Mouse (Mus musculus) CH12.LX (cell line): ENCODE data around the gene Lrrc1. TPM values are rescaled to one million over a fixed set of nuclear protein-coding genes. Genes with fewer than 3 reads are reported as not detected.

ENCODE experiments used
- DNase-seq: peaks from one replicate; pipeline ENCODE4 v3.0.0-alpha.2; 2013; ENCODE audit errors: extremely low read depth
- H3K27ac ChIP-seq: 2 replicates; pipeline ENCODE4 v1.5.1; 2012; ENCODE audit warnings: low read depth, mild to moderate bottlenecking, control low read depth, moderate library complexity; ENCODE audit not compliant: insufficient read depth
- H3K27me3 ChIP-seq: replicated peaks from 2 replicates; pipeline ENCODE3; 2012; ENCODE audit warnings: inconsistent platforms
- H3K36me3 ChIP-seq, 2 experiments: replicated peaks in 1 of 2; 2 replicates each; pipeline versions ENCODE3 to v1.6.1; 2012; ENCODE audit warnings: inconsistent platforms in 1 of 2, low read length in 1 of 2, mild to moderate bottlenecking in 1 of 2, mixed read lengths in 1 of 2, moderate library complexity in 1 of 2; ENCODE audit not compliant: control insufficient read depth in 1 of 2, insufficient read depth in 1 of 2
- H3K4me1 ChIP-seq, 2 experiments: 2 replicates each; pipeline ENCODE4 v1.6.1; 2012; ENCODE audit warnings: inconsistent platforms in 1 of 2, moderate library complexity in 1 of 2; ENCODE audit not compliant: insufficient read depth in 2 of 2, control insufficient read depth in 1 of 2
- H3K4me2 ChIP-seq: 2 replicates; pipeline ENCODE4 v1.6.1; 2012; ENCODE audit warnings: low read depth, mild to moderate bottlenecking, control low read depth; ENCODE audit not compliant: poor library complexity, insufficient read depth, severe bottlenecking
- H3K4me3 ChIP-seq, 3 experiments: fragments of 150-350 bp in 1 of 3; sonication (generic) in 1 of 3; replicated peaks in 1 of 3; 2 replicates each; pipeline versions ENCODE3 to v1.5.1; 2011 to 2012; ENCODE audit warnings: low read depth in 2 of 3, low read length in 2 of 3, mild to moderate bottlenecking in 2 of 3, moderate library complexity in 2 of 3, control low read depth in 1 of 3, improper control_type of control experiment in 1 of 3, inconsistent platforms in 1 of 3, mixed read lengths in 1 of 3; ENCODE audit not compliant: poor library complexity in 1 of 3
- H3K79me2 ChIP-seq: replicated peaks from 2 replicates; pipeline ENCODE4 v1.6.1; 2012; ENCODE audit warnings: mild to moderate bottlenecking, moderate library complexity; ENCODE audit not compliant: control insufficient read depth, poor library complexity, insufficient read depth, severe bottlenecking; ENCODE audit errors: extremely low read depth
- H3K9ac ChIP-seq: 2 replicates; pipeline ENCODE4 v1.6.1; 2012; ENCODE audit warnings: low read depth, mild to moderate bottlenecking, control low read depth, moderate library complexity; ENCODE audit not compliant: insufficient read depth
- H3K9me3 ChIP-seq: replicated peaks from 2 replicates; pipeline ENCODE3; 2012; ENCODE audit warnings: low read length, inconsistent platforms, mixed read lengths
- BHLHE40 ChIP-seq: IDR thresholded peaks from 2 replicates; pipeline ENCODE4 v1.6.1; 2011; ENCODE audit warnings: mild to moderate bottlenecking, low read depth, low read length, improper control_type of control experiment
- CTCF ChIP-seq, 2 experiments: IDR thresholded peaks in 1 of 2; conservative IDR thresholded peaks in 1 of 2; 2 replicates each; pipeline ENCODE4 v1.5.1; 2011 to 2012; ENCODE audit warnings: low read depth in 2 of 2, low read length in 2 of 2, improper control_type of control experiment in 1 of 2, inconsistent platforms in 1 of 2, mild to moderate bottlenecking in 1 of 2, moderate library complexity in 1 of 2
- ELF1 ChIP-seq: IDR thresholded peaks from 2 replicates; pipeline ENCODE4 v1.6.1; 2014; ENCODE audit warnings: low read depth, mild to moderate bottlenecking, inconsistent platforms, low read length, improper control_type of control experiment
- MYC ChIP-seq: IDR thresholded peaks from 2 replicates; pipeline ENCODE4 v1.6.1; 2011; ENCODE audit warnings: low read depth, mild to moderate bottlenecking, improper control_type of control experiment, low read length
- NELFE ChIP-seq: IDR thresholded peaks from 2 replicates; pipeline ENCODE4 v1.6.1; 2011; ENCODE audit warnings: low read depth, low read length, improper control_type of control experiment
- POLR2A ChIP-seq: IDR thresholded peaks from 2 replicates; pipeline ENCODE4 v1.6.1; 2011; ENCODE audit warnings: low read depth, mild to moderate bottlenecking, improper control_type of control experiment, low read length
- POLR2AphosphoS2 ChIP-seq: IDR thresholded peaks from 2 replicates; pipeline ENCODE4 v1.6.1; 2011; ENCODE audit warnings: low read depth, low read length, improper control_type of control experiment
- SMC3 ChIP-seq: IDR thresholded peaks from 2 replicates; pipeline ENCODE4 v1.6.1; 2011; ENCODE audit warnings: low read depth, low read length, improper control_type of control experiment
- dilution Hi-C: fragments of 300-500 bp; cut with MboI; formaldehyde crosslinking; loops from 2 replicates; pipeline ENCODE4 v1.14.3; 2020; ENCODE audit warnings: low sequenced_read_pairs; ENCODE audit not compliant: extremely low pct_unique_long_range_greater_than_20kb, extremely low pct_ligation_motif_present
- in situ Hi-C: fragments of 300-500 bp; cut with MboI; formaldehyde crosslinking; loops from 3 replicates; pipeline ENCODE4 v1.14.3; 2019; ENCODE audit warnings: low sequenced_read_pairs, low pct_ligation_motif_present, low pct_unique_long_range_greater_than_20kb, mixed read lengths
- polyA plus RNA-seq: library from polyadenylated mRNA; unstranded; fragments of >175 nt; gene quantifications from 2 replicates; pipeline ENCODE4 v1.2.1, GENCODE M21; 2012; ENCODE audit warnings: low read depth; ENCODE audit not compliant: insufficient read length
- total RNA-seq, 2 experiments: library from RNA; depleted of rRNA; stranded (reverse); fragments of 300-350 nt in 1 of 2; fragments of >200 nt in 1 of 2; gene quantifications; 2 replicates each; pipeline ENCODE4 v1.2.3; 2012 to 2014

The Lrrc1 gene
- total and polyA plus RNA-seq, 3 experiments = 15.4 to 15.8 (median 15.8) TPM

GRCm38 (mm10) chr9:77434965-77435364, 109.7 kb downstream of the Lrrc1 start:
- TF ChIP-seq BHLHE40 (peak; percentile 61), CTCF (conservative IDR thresholded peaks at IDR 0.05 in 1 of 2, IDR thresholded peaks at IDR 0.05 in 1 of 2; ENCODE audit: low read depth in 2 of 2, low read length in 2 of 2) (no peak)
- Histone ChIP-seq H3K27ac (peak overlapping the region; percentile 42), H3K4me2 (peak overlapping the region; percentile 51; the same call in 1 of the 2 replicates), H3K9me3 (peaks cover 3% of the 10 kb centered on the region), H3K4me1 (peaks cover 15 to 59% of the 10 kb centered on the region in 2 experiments), H3K79me2 (0 out of 2 replicates have a peak, but pooled peaks cover 2% of the 10 kb centered on the region), H3K36me3 (peaks cover 16 to 33% of the 10 kb centered on the region in 2 experiments), H3K27me3 (no peaks in the 10 kb centered on the region), H3K9ac (no peak overlapping the region; the same call in 1 of the 2 replicates), H3K4me3 (peak overlapping the region in 1 of 3 experiments; percentile 45)
- DNase-seq = peak; percentile 47
- dilution Hi-C loops (no loop called here), in situ Hi-C loops (no loop called here)

GRCm38 (mm10) chr9:77433476-77433875, 111.2 kb downstream of the Lrrc1 start:
- H3K27ac ChIP-seq = peak overlapping the region; percentile 49; the same call in 1 of the 2 replicates
- no peak for DNase-seq
- TF ChIP-seq SMC3 = no peak
- no peak for TF ChIP-seq POLR2A
- TF ChIP-seq MYC = no peak
- TF ChIP-seq NELFE = no peak
- no peak for TF ChIP-seq ELF1
- no peak for TF ChIP-seq POLR2AphosphoS2
- H3K4me2 ChIP-seq = no peak overlapping the region
- no peak overlapping the region for H3K9ac ChIP-seq
- H3K27me3 ChIP-seq = no peaks in the 10 kb centered on the region
- 0 out of 2 replicates have a peak, but pooled peaks cover 2% of the 10 kb centered on the region for H3K79me2 ChIP-seq
- H3K4me3 ChIP-seq = no peak overlapping the region
- peaks cover 26 to 74% of the 10 kb centered on the region in 2 experiments for H3K4me1 ChIP-seq
- H3K36me3 ChIP-seq = peaks cover 12 to 27% of the 10 kb centered on the region in 2 experiments
- dilution Hi-C loops (no loop called here), in situ Hi-C loops (no loop called here)
- H3K9me3 ChIP-seq = peaks cover 3% of the 10 kb centered on the region

GRCm38 (mm10) chr9:77432030-77432429, 112.6 kb downstream of the Lrrc1 start:
- Histone ChIP-seq H3K9me3 (peaks cover 3% of the 10 kb centered on the region), H3K79me2 (0 out of 2 replicates have a peak, but pooled peaks cover 2% of the 10 kb centered on the region), H3K27me3 (no peaks in the 10 kb centered on the region), H3K27ac (peak overlapping the region; percentile 78), H3K9ac (no peak overlapping the region), H3K4me2 (peak overlapping the region; percentile 33; the same call in 1 of the 2 replicates), H3K36me3 (peaks cover 9 to 17% of the 10 kb centered on the region in 2 experiments), H3K4me3 (peak overlapping the region in 1 of 3 experiments; percentile 20), H3K4me1 (peaks cover 38 to 89% of the 10 kb centered on the region in 2 experiments)
- DNase-seq = no peak
- in situ Hi-C loops (no loop called here), dilution Hi-C loops (no loop called here)
- no peak for TF ChIP-seq CTCF (conservative IDR thresholded peaks at IDR 0.05 in 1 of 2, IDR thresholded peaks at IDR 0.05 in 1 of 2; ENCODE audit: low read depth in 2 of 2, low read length in 2 of 2)
- TF ChIP-seq NELFE = no peak
